Mouse (Mus musculus) stomach, embryonic 14.5 days (tissue): ENCODE measurements around the gene Mbd6. TPM values are rescaled to one million over a fixed set of nuclear protein-coding genes. Genes with fewer than 3 reads are reported as not detected.

Experiments
- ATAC-seq: fragments of 200-750 bp; cut with Nextera tagmentation; 2 replicates; pipeline ENCODE4 v1.8.0; 2017; ENCODE audit warnings: low read depth, moderate TSS enrichment; ENCODE audit not compliant: insufficient number of reproducible peaks, insufficient read depth, low FRiP score
- H3K27ac ChIP-seq: fragments of 300-500 bp; sonication (generic); 2 replicates; pipeline ENCODE4 v1.5.1; 2014; ENCODE audit warnings: mild to moderate bottlenecking, low read length, moderate library complexity, mixed read lengths
- H3K27me3 ChIP-seq: fragments of 300-500 bp; sonication (generic); 2 replicates; pipeline ENCODE4 v1.6.1; 2014; ENCODE audit warnings: low read length, control low read depth, mixed read lengths; ENCODE audit not compliant: control insufficient read depth, insufficient read depth
- H3K36me3 ChIP-seq: fragments of 300-500 bp; sonication (generic); 2 replicates; pipeline ENCODE4 v1.6.1; 2014; ENCODE audit warnings: mild to moderate bottlenecking, control low read depth, low read length, moderate library complexity, mixed read lengths; ENCODE audit not compliant: control insufficient read depth, insufficient read depth
- H3K4me1 ChIP-seq: fragments of 300-500 bp; sonication (generic); 2 replicates; pipeline ENCODE4 v1.6.1; 2014; ENCODE audit warnings: low read length, control low read depth, mixed read lengths; ENCODE audit not compliant: control insufficient read depth, insufficient read depth
- H3K4me2 ChIP-seq: fragments of 300-500 bp; sonication (generic); replicated peaks from 2 replicates; pipeline ENCODE4 v1.6.1; 2014; ENCODE audit warnings: low read depth, low read length, control low read depth
- H3K4me3 ChIP-seq: fragments of 300-500 bp; sonication (generic); 2 replicates; pipeline ENCODE4 v1.5.1; 2014; ENCODE audit warnings: low read depth, low read length, control low read depth
- H3K9ac ChIP-seq: fragments of 300-500 bp; sonication (generic); replicated peaks from 2 replicates; pipeline ENCODE4 v1.6.1; 2014; ENCODE audit warnings: low read depth, mild to moderate bottlenecking, control low read depth, low read length, moderate library complexity, mixed read lengths
- H3K9me3 ChIP-seq: fragments of 300-500 bp; sonication (generic); 2 replicates; pipeline ENCODE4 v1.6.1; 2016; ENCODE audit warnings: low read depth, low read length, control low read depth; ENCODE audit not compliant: control insufficient read depth
- WGBS: fragments of 180-500 bp; shearing (Covaris S2); extraction: QIAGEN DNeasy Blood & Tissue Kit; methylation state at CpG from one replicate; pipeline ENCODE4 v1.1.7; 2014; 5-methylcytosine and 5-hydroxymethylcytosine counted together
- polyA plus RNA-seq: library from polyadenylated mRNA; unstranded; fragments of >200 nt; fragmentation: Nextera tagmentation; extraction: Ambion mirVana; gene quantifications from 2 replicates; pipeline ENCODE4 v1.2.1, GENCODE M21; 2014

The Mbd6 gene
- polyA plus RNA-seq, 1 experiment from 2014 or later, result 22.2 TPM

DNA sequence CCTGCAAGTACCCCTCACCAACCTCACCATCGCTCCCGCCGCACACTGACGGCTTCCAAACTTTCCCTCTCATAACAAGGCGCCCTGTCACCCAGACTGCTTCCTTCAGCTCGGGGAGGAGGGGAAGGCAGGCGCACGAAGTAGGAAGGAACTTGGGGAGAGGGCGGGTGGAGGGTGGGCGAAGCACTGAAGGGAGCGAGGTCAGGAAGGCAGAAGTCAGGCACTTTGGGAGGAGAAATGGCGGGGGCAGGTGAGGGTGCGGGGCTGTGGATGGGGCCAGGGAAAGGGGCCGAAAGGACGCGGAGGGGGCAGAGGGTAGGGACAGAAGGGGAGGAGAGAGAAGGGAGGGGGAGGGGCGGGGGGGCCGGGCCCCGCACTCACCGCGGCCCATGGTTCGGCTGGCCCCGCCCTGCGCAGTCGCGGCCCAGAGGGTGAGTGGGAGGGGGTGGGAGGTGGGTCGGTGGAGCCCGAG lies 454 bp downstream of the Mbd6 start:
- H3K4me3 ChIP-seq, result peak overlapping the region; percentile 64
- H3K27me3 ChIP-seq, result no peaks in the 10 kb centered on the region
- peaks cover 49% of the 10 kb centered on the region for H3K4me1 ChIP-seq
- peak overlapping the region; percentile 98 for H3K27ac ChIP-seq
- H3K9me3 ChIP-seq, result no peaks in the 10 kb centered on the region
- ATAC-seq, result peak; percentile 19; the same call in 1 of the 2 replicates
- peak overlapping the region; percentile 54 for H3K9ac ChIP-seq
- WGBS, result 2% methylated on average over 28 of the region's 28 CpGs
- H3K36me3 ChIP-seq, result peaks cover 44% of the 10 kb centered on the region
- peak overlapping the region; percentile 96 for H3K4me2 ChIP-seq

DNA sequence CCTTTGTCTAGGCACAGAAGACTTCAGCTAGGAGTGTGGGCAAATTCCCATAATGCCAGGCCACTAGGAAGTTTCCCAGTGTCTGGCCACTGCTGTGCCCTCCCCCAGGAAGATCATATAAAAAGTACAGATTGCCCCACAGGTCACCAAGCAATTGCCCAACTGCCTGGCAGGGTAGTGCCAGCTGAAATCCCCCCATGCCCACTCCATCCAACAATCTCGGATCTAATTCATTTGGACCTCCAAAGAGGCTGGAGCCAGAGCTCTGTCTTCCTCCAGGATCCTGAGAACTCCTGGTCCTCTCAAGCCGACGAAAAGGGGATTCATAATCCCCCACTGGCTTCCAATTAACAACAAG lies 903 bp downstream of the Mbd6 start:
- H3K27ac ChIP-seq, result peak overlapping the region; percentile 98
- peaks cover 45% of the 10 kb centered on the region for H3K4me1 ChIP-seq
- H3K36me3 ChIP-seq, result peaks cover 45% of the 10 kb centered on the region
- peak overlapping the region; percentile 96 for H3K4me2 ChIP-seq
- no peak for ATAC-seq
- H3K9me3 ChIP-seq, result no peaks in the 10 kb centered on the region
- H3K27me3 ChIP-seq, result no peaks in the 10 kb centered on the region
- 0% methylated on average over 3 of the region's 3 CpGs for WGBS
- peak overlapping the region; percentile 64 for H3K4me3 ChIP-seq
- peak overlapping the region; percentile 54 for H3K9ac ChIP-seq

DNA sequence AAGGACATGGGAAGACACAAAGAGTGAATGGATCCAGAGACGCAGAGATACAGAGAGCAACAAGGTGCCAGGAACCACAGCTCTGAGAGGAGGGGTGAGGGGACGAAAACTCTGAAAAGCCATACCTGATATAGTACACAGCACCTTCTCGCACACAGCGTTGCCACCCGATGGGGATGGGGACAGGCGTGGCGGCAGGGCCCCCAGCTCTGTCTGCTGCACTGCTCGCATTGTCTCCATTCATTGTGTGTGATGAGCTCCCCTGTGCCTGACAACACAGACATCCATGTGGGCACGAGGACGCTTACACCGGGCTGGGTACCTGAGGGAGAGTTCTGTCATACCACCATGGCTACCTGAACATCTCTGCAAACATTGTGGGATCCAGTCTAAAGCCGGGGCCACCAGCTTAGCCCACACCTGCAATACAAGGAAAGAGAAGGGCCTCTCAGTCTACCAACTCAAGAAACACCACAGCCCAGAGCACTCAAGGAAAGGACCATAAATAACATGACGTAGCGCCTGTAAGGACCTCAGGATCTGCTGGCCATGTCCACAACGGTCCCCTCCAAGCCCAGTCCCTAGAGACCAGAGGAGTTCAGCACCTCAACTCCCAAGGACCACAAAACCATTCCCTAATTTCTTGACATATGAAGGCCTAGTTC lies 1.4 kb downstream of the Mbd6 start:
- H3K27ac ChIP-seq, result peak overlapping the region; percentile 98; the same call in 1 of the 2 replicates
- H3K4me3 ChIP-seq, result peak overlapping the region; percentile 64
- no peaks in the 10 kb centered on the region for H3K9me3 ChIP-seq
- no peak for ATAC-seq
- no peaks in the 10 kb centered on the region for H3K27me3 ChIP-seq
- peak overlapping the region; percentile 54 for H3K9ac ChIP-seq
- peak overlapping the region; percentile 96 for H3K4me2 ChIP-seq
- WGBS, result 60% methylated on average over 15 of the region's 15 CpGs
- H3K4me1 ChIP-seq, result peaks cover 42% of the 10 kb centered on the region
- H3K36me3 ChIP-seq, result peaks cover 51% of the 10 kb centered on the region

DNA sequence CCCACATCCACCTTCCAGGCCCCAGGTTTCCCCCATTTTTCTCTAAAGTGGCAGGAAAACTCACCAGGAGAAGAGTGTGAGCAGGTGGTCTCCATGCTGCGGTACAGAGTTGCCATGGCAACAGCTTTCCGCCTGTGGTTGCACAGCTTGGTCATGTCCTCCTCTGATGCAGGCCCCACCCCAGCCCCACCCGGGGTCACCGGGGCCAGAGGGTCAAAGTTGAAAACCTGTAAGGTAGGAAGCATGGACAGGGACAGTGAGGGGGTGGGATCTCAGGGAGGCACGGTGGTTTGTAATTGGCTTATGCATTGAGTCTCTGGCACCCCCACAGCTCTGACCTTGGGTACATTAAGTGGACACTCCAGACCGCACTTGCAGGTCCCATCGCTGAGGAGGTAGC lies 2.1 kb downstream of the Mbd6 start:
- peaks cover 57% of the 10 kb centered on the region for H3K36me3 ChIP-seq
- no peaks in the 10 kb centered on the region for H3K9me3 ChIP-seq
- peaks cover 36% of the 10 kb centered on the region for H3K4me1 ChIP-seq
- no peak overlapping the region for H3K4me3 ChIP-seq
- no peaks in the 10 kb centered on the region for H3K27me3 ChIP-seq
- no peak overlapping the region for H3K9ac ChIP-seq
- no peak overlapping the region for H3K27ac ChIP-seq
- ATAC-seq, result no peak
- WGBS, result 32% methylated on average over 7 of the region's 7 CpGs
- peak overlapping the region; percentile 96 for H3K4me2 ChIP-seq

DNA sequence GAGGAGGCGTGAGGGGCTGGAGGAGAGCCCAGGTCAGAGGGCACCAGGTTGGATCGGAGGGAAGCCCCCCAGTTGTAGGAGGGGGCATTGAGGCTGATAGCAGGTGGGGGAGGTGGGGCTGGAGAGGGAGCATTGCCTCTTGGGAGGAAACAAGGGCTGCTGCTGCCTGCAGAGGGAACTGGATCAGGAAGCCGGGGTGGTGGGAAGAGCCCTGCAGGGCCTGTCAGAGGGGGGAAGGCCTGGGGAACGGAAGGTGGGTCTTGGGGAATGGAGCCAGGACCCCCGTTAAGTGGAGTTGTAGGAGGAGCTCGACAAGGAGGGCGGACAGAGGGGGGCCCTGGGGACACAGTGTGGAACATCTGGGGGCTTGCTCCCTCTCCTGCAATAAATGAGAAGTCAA lies 2.6 kb downstream of the Mbd6 start:
- Histone ChIP-seq H3K27ac (no peak overlapping the region), H3K4me1 (peaks cover 32% of the 10 kb centered on the region), H3K9ac (no peak overlapping the region; the same call in 1 of the 2 replicates), H3K4me2 (peak overlapping the region; percentile 96; the same call in 1 of the 2 replicates), H3K4me3 (no peak overlapping the region), H3K27me3 (no peaks in the 10 kb centered on the region), H3K36me3 (peaks cover 63% of the 10 kb centered on the region), H3K9me3 (no peaks in the 10 kb centered on the region)
- ATAC-seq, result no peak
- 65% methylated on average over 7 of the region's 7 CpGs for WGBS

DNA sequence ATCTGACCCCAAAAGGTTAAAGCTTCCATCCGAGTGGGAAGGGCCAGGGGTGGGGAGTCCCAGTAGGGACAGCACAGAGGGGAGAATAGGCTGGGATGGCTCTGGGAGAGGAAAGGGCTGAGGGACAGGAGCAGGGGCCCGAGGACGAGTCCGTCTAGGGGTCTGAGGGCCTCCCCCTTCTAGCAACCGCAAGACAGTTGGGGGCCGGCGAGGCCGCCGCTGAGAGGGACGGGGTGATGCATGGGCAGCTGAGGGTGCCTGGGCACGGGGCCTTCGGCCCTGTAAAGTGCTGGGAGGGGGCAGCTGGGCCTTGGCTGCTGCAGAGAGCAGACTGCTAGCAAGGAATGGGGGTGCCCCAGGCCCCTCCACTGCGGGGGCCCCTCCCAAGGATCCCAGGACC lies 3.2 kb downstream of the Mbd6 start:
- 72% methylated on average over 12 of the region's 13 CpGs for WGBS
- H3K27ac ChIP-seq, result no peak overlapping the region
- H3K4me3 ChIP-seq, result no peak overlapping the region
- H3K9ac ChIP-seq, result no peak overlapping the region
- no peak overlapping the region for H3K4me2 ChIP-seq
- no peaks in the 10 kb centered on the region for H3K9me3 ChIP-seq
- H3K27me3 ChIP-seq, result no peaks in the 10 kb centered on the region
- no peak for ATAC-seq
- H3K4me1 ChIP-seq, result peaks cover 32% of the 10 kb centered on the region
- H3K36me3 ChIP-seq, result peaks cover 68% of the 10 kb centered on the region

DNA sequence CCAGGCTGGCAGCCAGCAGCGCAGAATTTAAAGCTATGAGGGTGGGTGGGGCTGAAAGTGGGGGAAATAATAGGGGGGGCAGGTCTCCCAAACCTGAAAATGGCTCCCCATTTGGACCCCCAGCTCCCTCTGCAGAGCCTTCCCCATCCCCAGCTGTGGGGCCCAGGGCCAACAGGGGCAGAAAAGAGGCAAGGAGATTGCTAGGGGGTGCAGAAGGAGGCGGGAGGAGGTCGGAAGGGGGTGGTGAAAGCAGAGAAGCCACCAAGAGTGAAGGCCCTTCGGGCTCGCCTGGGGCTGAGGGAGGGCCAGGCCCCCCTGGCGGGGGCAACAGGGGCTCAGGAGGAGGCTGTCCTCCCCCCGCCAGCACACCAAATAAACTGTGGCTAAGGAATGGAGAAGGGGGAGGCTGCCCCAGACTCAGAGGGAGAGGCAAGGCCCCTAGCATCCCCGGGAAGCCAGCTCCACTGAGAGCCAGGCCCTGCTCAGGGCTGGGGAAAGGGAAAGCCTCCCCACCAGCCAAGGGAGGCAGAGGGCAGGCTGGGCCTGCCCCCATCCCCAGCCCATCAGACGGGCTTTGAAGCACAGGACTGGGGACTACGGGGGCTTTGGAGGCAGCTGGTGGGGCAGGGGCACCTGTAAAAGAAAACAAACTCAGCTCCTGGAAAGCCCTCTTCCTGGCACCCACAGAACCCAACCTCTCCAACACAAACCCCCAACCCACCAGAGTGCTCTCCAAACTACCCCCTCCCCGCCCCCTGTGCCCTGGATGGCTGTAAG lies 3.9 kb downstream of the Mbd6 start:
- H3K4me2 ChIP-seq, result no peak overlapping the region
- no peak overlapping the region for H3K9ac ChIP-seq
- no peaks in the 10 kb centered on the region for H3K9me3 ChIP-seq
- H3K36me3 ChIP-seq, result peaks cover 72% of the 10 kb centered on the region
- 85% methylated on average over 11 of the region's 11 CpGs for WGBS
- H3K4me1 ChIP-seq, result peaks cover 31% of the 10 kb centered on the region
- no peaks in the 10 kb centered on the region for H3K27me3 ChIP-seq
- H3K27ac ChIP-seq, result no peak overlapping the region
- H3K4me3 ChIP-seq, result no peak overlapping the region
- ATAC-seq, result no peak

DNA sequence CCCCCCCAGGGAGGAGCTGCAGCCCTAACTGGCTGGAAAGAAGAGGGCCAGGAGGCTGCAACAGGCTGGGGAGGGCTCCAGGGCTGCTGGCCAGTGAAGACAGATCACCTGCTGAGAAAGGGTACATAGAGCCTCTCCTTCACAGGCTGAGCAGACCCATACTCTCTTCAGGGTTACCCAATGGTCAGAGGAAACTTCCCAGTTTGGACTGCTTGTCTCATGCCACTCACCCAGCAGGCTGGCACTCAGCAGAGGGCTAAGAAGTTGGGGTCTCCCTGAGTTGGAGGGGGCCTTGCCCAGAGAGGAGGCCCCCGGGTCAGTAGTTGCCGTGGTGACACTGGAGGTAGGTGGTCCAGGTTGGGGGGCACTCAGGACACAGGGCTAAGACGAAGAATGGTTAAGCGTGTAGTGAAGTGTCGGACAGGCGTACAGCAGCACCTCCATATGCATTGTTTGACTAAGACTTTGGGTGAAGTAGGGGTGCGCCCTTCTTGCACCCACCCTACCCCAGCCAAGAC lies 4.7 kb downstream of the Mbd6 start:
- H3K36me3 ChIP-seq, result peaks cover 77% of the 10 kb centered on the region
- no peak overlapping the region for H3K27ac ChIP-seq
- ATAC-seq, result no peak
- peaks cover 24% of the 10 kb centered on the region for H3K4me1 ChIP-seq
- H3K9ac ChIP-seq, result no peak overlapping the region
- H3K4me3 ChIP-seq, result no peak overlapping the region
- no peak overlapping the region for H3K4me2 ChIP-seq
- no peaks in the 10 kb centered on the region for H3K27me3 ChIP-seq
- H3K9me3 ChIP-seq, result no peaks in the 10 kb centered on the region
- WGBS, result 92% methylated on average over 7 of the region's 7 CpGs
